Mouse (Mus musculus) thymus, postnatal 0 days (tissue): ENCODE data around the gene 5330417H12Rik. TPM values are rescaled to one million over a fixed set of nuclear protein-coding genes. Genes with fewer than 3 reads are reported as not detected.

ENCODE experiments used
- DNase-seq: peaks from one replicate; pipeline ENCODE4 v3.0.0-alpha.2; 2015; ENCODE audit warnings: low spot score
- polyA plus RNA-seq: library from polyadenylated mRNA; unstranded; fragments of >200 nt; fragmentation: Nextera tagmentation; extraction: Ambion mirVana; gene quantifications from 2 replicates; pipeline ENCODE4 v1.2.1, GENCODE M21; 2015

5330417H12Rik gene
- not detected in 2 replicates for polyA plus RNA-seq

GRCm38 (mm10) chr7:107625061-107625460 is at the start of gene 5330417H12Rik:
TSS of gene 5330417H12Rik (minus strand) at chr7:107625161.
- no peak for DNase-seq

DNA sequence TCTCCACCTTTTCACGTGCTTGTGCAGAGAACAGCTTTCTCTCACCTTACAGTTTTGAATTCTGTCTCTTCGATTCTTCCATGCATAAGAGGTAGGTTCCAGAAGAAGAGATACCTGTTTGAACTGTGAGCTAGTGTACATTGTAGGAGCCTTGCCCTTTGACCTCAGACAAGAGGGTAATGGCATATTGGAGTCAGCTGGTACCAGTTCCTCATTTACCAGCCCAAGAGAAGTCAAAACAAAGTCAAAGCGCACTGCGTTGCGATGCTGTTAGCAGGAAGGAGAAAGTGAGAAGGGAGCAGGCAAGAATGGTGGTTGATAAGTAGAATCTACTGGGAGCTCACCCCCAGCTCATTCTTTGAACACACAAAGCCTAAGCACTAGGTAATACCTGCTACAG is 43.6 kb upstream of the 5330417H12Rik start:
- no peak for DNase-seq

DNA sequence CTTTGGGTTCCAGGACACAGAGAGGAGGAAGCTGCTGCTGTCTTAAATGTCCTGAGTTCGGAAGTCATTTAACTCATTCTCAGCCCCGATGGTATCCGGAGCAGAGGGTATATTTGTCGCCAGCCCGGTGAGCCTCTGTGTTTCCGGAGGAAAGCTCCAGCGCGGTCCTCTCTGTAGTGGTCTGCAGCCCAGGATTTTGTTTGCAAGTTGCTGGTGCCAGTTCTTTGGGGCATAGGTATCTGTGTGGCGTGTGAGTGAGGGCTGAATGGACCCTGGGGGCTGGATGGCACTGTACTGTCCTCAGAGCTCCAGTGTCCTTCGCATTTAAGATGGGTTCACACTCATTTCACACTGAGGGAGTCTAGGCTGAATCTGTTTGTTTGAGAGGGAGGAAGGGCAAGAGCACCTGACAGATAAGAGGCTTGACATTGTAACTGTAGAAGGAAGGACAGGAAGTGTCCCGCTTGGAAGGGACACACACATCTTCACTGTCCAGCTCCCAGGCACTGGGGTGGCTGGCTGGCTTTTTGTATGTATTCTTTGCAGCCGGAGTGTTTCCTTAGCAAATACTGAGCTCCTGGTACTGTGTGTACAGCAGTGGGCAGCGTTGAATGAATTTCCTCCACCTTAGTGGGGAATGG is 41.4 kb upstream of the 5330417H12Rik start:
- DNase-seq = peak; percentile 12

DNA sequence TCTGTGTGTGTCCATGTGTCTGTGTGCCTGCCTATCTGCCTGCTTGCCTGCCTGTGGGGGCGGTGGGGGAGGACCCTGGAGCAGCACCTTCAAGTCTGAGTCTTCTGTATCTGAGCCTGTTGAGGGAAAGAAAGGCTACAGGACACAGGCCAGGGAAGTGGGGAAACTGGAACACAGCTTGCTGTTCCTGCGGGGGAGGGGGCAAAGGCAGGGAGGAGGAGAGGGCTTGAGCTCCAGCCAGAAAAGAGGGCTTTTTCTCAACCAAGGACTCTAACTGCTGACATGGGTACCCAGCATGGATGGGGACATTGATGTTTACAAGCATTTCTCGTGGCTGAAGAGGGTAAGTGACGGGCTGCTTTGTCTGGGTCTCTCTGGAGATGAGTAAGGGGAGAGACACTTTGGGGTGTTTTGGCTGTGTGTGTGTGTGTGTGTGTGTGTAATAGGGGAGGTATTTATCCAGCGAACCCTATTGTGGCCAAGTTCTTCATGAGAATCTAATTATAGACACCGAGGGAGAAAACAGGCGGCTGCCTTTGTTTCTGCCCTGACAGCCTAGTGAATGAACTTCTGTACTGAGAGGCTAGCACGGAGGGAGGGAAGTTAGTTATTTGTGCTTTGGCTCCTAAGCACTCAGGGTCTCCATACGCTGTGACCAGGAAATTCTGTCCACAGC is 40.8 kb upstream of the 5330417H12Rik start:
- DNase-seq = no peak

DNA sequence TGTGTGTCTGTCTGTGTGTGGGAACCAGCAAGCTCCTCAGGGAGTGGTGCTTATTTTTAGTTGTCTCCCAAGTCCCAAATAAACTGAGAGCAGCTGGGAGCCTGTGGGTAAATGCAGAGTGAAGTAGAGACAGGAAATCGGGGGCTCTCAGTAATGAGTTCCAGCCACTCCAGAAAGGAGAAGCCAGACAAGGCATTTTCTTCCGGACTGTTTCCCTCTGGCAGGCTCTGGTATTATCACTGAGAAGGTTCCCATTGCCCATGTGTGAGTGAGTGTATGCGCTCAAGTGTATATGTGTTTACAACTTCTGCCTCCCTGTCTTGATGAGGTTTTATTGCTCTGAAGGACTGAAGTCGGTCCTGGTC is 40.2 kb upstream of the 5330417H12Rik start:
- no peak for DNase-seq

- peak; percentile 43 for DNase-seq
These were observed 39.4 kb upstream of the 5330417H12Rik start for GRCm38 (mm10) chr7:107664063-107665056.

- no peak for DNase-seq
These were observed 38.7 kb upstream of the 5330417H12Rik start for GRCm38 (mm10) chr7:107663621-107664020.

DNA sequence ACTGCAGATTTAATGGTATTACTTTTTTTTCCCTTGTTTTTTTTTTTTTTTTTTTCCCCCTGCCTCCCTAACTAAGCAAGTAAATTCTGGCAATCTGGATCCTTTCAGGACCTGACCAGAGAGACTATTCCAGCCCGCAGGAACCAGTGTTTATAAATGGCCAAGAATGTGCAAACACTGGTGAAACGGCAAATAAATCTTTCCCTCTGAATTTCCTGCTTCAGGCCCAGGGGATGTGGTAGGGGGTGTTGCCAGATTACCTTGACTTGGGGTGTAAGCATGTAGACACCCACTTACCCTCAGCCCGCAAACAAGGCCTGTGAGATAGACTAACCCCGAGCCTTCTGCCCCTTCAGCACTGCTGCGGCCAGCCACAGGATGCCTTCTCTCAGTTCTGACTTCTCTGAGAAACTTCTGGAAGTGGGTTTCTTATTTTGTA is 36.9 kb upstream of the 5330417H12Rik start:
- no peak for DNase-seq

GRCm38 (mm10) chr7:107661189-107661842 is 36.4 kb upstream of the 5330417H12Rik start:
- DNase-seq = peak; percentile 58

DNA sequence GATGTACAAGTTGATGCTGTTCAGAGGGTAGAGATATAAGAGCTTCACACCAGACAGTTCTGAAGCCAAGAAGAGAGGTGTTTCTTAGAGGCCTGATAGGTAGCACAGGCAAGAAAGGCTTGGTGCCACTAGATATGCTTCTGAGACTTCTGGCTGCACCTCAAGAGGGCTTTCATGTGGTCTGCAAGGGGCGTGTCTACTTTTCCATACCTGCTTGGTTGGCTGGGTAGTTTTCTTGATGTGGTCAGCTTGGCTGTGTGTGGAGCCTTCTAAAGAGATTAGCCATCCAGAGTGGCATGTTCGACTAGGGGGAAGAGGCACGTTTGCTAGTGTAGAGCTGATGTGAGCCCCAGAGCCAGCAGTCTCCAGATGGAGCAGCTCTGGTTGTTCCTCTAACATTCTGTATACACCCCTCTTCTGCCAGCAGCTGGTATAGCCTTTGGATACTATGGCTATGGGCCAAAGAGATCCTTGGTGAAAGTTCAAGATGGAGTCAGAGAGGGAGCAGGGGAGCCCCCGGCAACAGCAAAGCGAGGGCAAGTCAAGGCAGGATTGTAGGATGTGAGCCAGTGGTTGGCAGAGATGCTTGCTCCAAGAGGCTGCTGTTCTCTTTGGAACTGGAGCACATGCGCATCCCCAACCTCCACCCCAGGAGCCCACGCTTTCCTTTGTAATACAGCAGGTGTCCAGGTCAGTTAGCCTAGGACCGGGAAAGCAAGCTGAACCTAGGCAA is 34.4 kb upstream of the 5330417H12Rik start:
- peak; percentile 81 for DNase-seq

DNA sequence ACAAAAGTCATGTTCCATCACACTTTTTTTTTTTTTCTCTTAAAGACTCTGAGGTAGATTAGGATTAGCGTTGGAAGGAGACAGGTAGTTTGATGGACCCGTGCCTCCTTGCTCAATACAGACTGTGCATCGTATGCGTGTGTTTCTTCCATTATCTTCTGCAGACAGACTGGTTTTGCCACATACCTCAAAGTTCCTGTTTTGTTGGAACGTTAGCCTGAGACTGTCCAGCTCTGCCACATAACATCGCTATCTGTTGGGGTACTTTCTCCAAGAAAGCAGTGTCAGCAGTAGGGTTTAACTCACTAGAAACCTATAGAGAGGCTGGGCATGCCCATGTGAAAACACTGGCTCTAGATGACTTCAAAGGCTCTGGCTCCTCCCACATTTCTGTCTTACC is 31.5 kb upstream of the 5330417H12Rik start:
- no peak for DNase-seq

- DNase-seq = no peak
These were observed 26.9 kb upstream of the 5330417H12Rik start for GRCm38 (mm10) chr7:107651821-107652220.

DNA sequence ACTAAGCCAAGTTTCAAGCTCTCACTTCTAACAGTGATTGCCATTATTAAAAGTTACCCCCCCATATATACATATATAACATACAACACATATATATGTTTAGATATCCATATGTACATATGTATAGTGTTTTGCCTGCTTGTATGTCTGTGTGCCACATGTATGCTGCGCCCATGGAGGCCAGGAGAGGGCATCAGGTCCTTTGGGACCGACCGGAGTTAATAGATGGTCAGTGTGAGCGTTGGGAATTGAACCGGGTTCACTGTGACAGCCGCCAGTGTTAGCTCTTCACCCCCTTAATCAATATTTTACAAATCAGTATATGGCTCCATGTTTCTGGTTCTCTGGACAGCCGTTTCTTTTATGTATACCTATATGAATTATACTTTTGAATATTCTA is 25.0 kb upstream of the 5330417H12Rik start:
- DNase-seq = no peak

- no peak for DNase-seq
These were observed 24.2 kb upstream of the 5330417H12Rik start for GRCm38 (mm10) chr7:107648937-107649688.

- no peak for DNase-seq
These were observed 20.0 kb upstream of the 5330417H12Rik start for GRCm38 (mm10) chr7:107644987-107645386.

DNA sequence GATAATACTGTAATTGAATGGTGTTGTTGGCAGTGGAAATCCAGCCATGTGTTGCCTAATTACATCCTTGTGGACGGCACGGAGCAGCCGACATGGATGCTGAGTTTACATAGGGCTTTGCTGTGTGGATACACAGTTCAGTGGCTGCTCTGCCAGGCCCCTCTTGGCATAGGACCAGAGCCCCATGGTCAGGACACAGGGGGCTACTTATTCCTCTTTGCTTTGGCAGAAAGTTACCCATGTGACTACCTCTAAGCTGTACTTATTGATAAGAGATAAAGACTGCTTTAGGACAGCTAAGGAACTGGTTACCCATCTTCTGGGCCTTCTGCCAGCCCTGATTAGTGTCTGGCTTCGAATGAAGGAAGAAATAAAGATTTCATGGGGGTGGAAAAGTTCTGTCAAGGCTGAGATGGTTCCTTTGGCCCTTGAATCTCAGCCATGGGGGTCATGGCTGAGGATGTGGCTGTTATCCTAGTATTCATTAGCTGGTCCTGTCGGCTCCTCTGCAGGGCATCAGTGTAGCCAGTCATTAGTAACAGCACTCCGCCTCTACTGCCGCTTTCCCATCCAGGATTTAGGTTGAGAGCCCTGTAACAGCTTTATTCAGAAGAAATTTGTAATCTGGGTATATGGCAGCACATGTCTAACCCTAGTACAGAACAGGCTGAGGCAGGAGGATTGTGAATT is 17.8 kb upstream of the 5330417H12Rik start:
- DNase-seq = no peak

DNA sequence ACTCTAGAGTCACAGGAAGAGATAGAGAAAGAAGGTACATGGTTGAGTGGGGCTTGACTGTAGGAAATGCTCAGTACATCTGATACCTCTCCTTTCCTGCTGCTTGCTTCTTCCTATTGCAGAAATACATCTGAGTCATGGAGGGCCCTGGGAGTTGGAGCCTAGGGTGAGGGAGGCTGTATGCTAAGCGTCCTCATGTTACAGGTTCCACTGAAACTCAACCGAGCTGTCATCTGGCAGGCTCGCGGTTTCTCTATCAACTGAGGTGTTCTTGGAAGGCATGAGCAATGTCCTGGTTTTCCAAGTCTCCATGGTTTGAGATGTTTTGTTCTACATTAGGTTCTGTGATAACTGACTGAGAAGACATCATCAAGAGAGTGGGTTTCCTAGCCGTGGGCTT is 13.1 kb upstream of the 5330417H12Rik start:
- DNase-seq = no peak

DNA sequence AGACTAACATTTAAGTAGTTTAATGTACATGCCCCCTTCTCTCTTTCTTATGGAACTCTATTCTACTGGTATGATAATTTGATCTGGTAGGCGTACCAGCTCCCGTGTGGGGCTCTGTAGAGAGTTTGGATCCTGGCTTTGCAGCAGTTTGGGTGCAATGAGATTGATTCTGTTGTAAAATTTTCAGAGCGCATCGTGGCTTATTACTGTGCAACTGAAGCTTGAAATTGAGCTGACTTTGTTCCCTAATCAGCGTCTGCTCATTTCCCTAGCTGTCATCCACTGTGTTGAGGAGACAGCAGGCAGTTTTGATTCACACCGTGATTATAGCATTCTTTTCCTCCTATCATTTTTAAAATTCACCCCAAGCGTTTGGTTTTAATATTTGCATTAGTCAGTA is 12.4 kb upstream of the 5330417H12Rik start:
- DNase-seq = no peak

DNA sequence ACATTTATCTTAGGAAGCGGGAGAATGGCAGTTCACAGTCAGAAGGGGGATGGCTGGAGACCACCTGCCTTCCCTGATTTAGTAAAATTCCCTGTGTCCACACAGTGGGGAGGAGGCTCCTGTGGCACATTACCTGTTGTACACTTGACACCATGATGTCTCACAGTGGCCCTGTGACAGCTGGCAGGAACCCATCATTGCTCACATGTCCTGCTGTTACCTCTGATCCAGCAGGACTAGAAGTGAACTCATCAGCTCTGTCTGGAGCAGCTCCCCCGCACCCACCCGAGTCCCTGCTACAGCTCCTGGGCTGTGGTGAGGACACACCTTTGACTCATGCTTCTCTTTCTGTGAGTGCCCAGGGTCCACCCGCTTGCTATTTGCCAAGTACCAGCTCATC is 8.2 kb upstream of the 5330417H12Rik start:
- no peak for DNase-seq
